In genomic region chr16:5255779-5256496, GRCm38 (mm10) we compare ENCODE assay signal across 7 mouse cellular contexts. TPM values are rescaled to one million over a fixed set of nuclear protein-coding genes. Genes with fewer than 3 reads are reported as not detected.
A peak's percentile ranks its signal among the peaks of the same experiment; 100 is the strongest.
DNase-seq lines count a peak whose midpoint lies in the region; ATAC-seq and TF ChIP-seq lines count a peak whose summit lies in the region.

TSS of gene Eef2kmt (minus strand) at chr16:5255983.

- TF ChIP-seq POLR2A in small intestine, adult 2 months (IDR thresholded peaks at IDR 0.05; ENCODE audit: low read depth, low read length): 0 out of 2 replicates have a peak, but pooled peaks have one; percentile 10

- H3K4me1 ChIP-seq in embryonic facial prominence, embryonic 10.5 days: peaks cover 26% of the 10 kb centered on the region
- peaks cover 3% of the 10 kb centered on the region; the same call in 1 of the 2 replicates for H3K4me1 ChIP-seq in intestine, postnatal 0 days (replicated peaks; ENCODE audit: control insufficient read depth, insufficient read depth, low read length)
- peaks cover 14% of the 10 kb centered on the region for H3K4me1 ChIP-seq in midbrain, embryonic 12.5 days
- peaks cover 3% of the 10 kb centered on the region; the same call in 1 of the 2 replicates for H3K4me1 ChIP-seq in small intestine, adult 2 months (ENCODE audit: control insufficient read depth, insufficient read depth, insufficient read length, low read length)

- H3K9ac ChIP-seq in intestine, postnatal 0 days (ENCODE audit: low read depth, low read length): peak within 1 kb of the TSS; percentile 60
- H3K9ac ChIP-seq in midbrain, embryonic 12.5 days (replicated peaks): peak within 1 kb of the TSS; percentile 62

- H3K4me3 ChIP-seq in embryonic facial prominence, embryonic 10.5 days: peak within 1 kb of the TSS; percentile 71
- H3K4me3 ChIP-seq in intestine, postnatal 0 days (ENCODE audit: low read depth, low read length): peak within 1 kb of the TSS; percentile 78
- peak within 1 kb of the TSS; percentile 55 for H3K4me3 ChIP-seq in midbrain, embryonic 12.5 days
- H3K4me3 ChIP-seq in small intestine, adult 2 months (ENCODE audit: low read depth, low read length): peak within 1 kb of the TSS; percentile 82

- ATAC-seq in intestine, postnatal 0 days: peak; percentile 96
- peak; percentile 96 for ATAC-seq in midbrain, embryonic 12.5 days (ENCODE audit: low FRiP score, low read depth)

- H3K36me3 ChIP-seq in embryonic facial prominence, embryonic 10.5 days (replicated peaks): peaks cover 10% of the 10 kb centered on the region
- H3K36me3 ChIP-seq in intestine, postnatal 0 days (ENCODE audit: control insufficient read depth, insufficient read depth): peaks cover under 1% of the 10 kb centered on the region; the same call in 1 of the 2 replicates
- no peaks in the 10 kb centered on the region for H3K36me3 ChIP-seq in midbrain, embryonic 12.5 days
- peaks cover 3% of the 10 kb centered on the region; the same call in 1 of the 2 replicates for H3K36me3 ChIP-seq in small intestine, adult 2 months (ENCODE audit: control insufficient read depth, insufficient read depth, low read length)

- H3K27ac ChIP-seq in embryonic facial prominence, embryonic 10.5 days (replicated peaks): peak within 1 kb of the TSS; percentile 90
- peak within 1 kb of the TSS; percentile 63 for H3K27ac ChIP-seq in intestine, postnatal 0 days (ENCODE audit: low read depth, low read length)
- peak within 1 kb of the TSS; percentile 77 for H3K27ac ChIP-seq in midbrain, embryonic 12.5 days (replicated peaks)
- H3K27ac ChIP-seq in small intestine, adult 2 months (ENCODE audit: insufficient read depth, low read depth, low read length): 0 out of 2 replicates have a peak within 1 kb of the TSS, but pooled peaks have one; percentile 1

- WGBS in embryonic facial prominence, embryonic 10.5 days: 2% methylated on average over 57 of the region's 57 CpGs
- WGBS in intestine, postnatal 0 days: under 1% methylated on average over 57 of the region's 57 CpGs
- WGBS in midbrain, embryonic 12.5 days: 1% methylated on average over 55 of the region's 57 CpGs
- WGBS in small intestine, adult 2 months: 1% methylated on average over 57 of the region's 57 CpGs

- intact Hi-C loops in left cerebral cortex, postnatal 4 days (cut with DNase I): no loop called here

- peak; percentile 86 for TF ChIP-seq CTCF in intestine, postnatal 0 days (IDR thresholded peaks at IDR 0.05; ENCODE audit: low read depth)
- peak; percentile 31; the same call in 1 of the 2 replicates for TF ChIP-seq CTCF in small intestine, adult 2 months (IDR thresholded peaks at IDR 0.05; ENCODE audit: extremely low read depth, insufficient read length, insufficient replicate concordance, low read depth, low read length)

- H3K27me3 ChIP-seq in embryonic facial prominence, embryonic 10.5 days (replicated peaks; ENCODE audit: low read depth, poor library complexity, severe bottlenecking): no peaks in the 10 kb centered on the region
- no peaks in the 10 kb centered on the region for H3K27me3 ChIP-seq in intestine, postnatal 0 days (replicated peaks; ENCODE audit: control insufficient read depth, insufficient read depth, low read length)
- H3K27me3 ChIP-seq in midbrain, embryonic 12.5 days: no peaks in the 10 kb centered on the region
- H3K27me3 ChIP-seq in small intestine, adult 2 months (ENCODE audit: control insufficient read depth, insufficient read depth, low read length): no peaks in the 10 kb centered on the region

- DNase-seq in adrenal gland, postnatal 10 days: peak; percentile 99
- DNase-seq in embryonic facial prominence, embryonic 10.5 days (ENCODE audit: low spot score): peak; percentile 100
- DNase-seq in gonadal fat pad, adult 2 months (ENCODE audit: low read depth): peak; percentile 60
- peak; percentile 99 for DNase-seq in left cerebral cortex, postnatal 4 days

- H3K9me3 ChIP-seq in embryonic facial prominence, embryonic 10.5 days: no peaks in the 10 kb centered on the region
- H3K9me3 ChIP-seq in intestine, postnatal 0 days (ENCODE audit: control insufficient read depth): no peaks in the 10 kb centered on the region
- H3K9me3 ChIP-seq in midbrain, embryonic 12.5 days: no peaks in the 10 kb centered on the region

- H3K4me2 ChIP-seq in intestine, postnatal 0 days (replicated peaks; ENCODE audit: low read depth): peak within 1 kb of the TSS; percentile 77
- H3K4me2 ChIP-seq in midbrain, embryonic 12.5 days (replicated peaks): peak within 1 kb of the TSS; percentile 70

RNA-seq across cellular contexts. Expression of gene Eef2kmt, which starts in this region (rescaled TPM):
- total RNA-seq in adrenal gland, postnatal 10 days (2021): 10 to 100 TPM; 30.4 to 36.6 TPM
- 14.7 and 19.4 TPM in 2 replicates for polyA plus RNA-seq in embryonic facial prominence, embryonic 10.5 days (2016; fragmentation: Nextera tagmentation; extraction: Ambion mirVana)
- 69.7 and 80.6 TPM in 2 replicates for polyA plus RNA-seq in gonadal fat pad, adult 2 months (2012; rRNA removed)
- 17.9 and 18.5 TPM in 2 replicates for polyA plus RNA-seq in intestine, postnatal 0 days (2015; fragmentation: Nextera tagmentation; extraction: Ambion mirVana)
- total RNA-seq in left cerebral cortex, postnatal 4 days (2021): 1 to 10 TPM; 2.9 to 3.6 TPM
- 7.8 and 11.3 TPM in 2 replicates for polyA plus RNA-seq in midbrain, embryonic 12.5 days (2016; fragmentation: Nextera tagmentation; extraction: Ambion mirVana)
- polyA plus RNA-seq in small intestine, adult 2 months (2012; rRNA removed): 24.9 and 26.1 TPM in 2 replicates

Comparison
In these comparisons a context has a peak if more than half of its experiments do, and no peak if none do; other contexts are left out.
1. Peak in every context shown above with its lines: DNase-seq, ATAC-seq, H3K4me3 ChIP-seq and H3K27ac ChIP-seq.
2. RNA of gene Eef2kmt (total RNA-seq): 30.4 to 36.6 TPM in adrenal gland, postnatal 10 days; 2.9 to 3.6 TPM in left cerebral cortex, postnatal 4 days; every median in the first group is over 4 times any median in the second.
3. H3K27ac ChIP-seq: peak in every context shown above with its lines; median percentile 90 in embryonic facial prominence, embryonic 10.5 days; 77 in midbrain, embryonic 12.5 days; 63 in intestine, postnatal 0 days; 1 in small intestine, adult 2 months.